Mouse (Mus musculus) embryonic stem cell, embryonic (primary cell): ENCODE data around the gene Slc35b2.

Experiments used
- CTCF ChIA-PET, 4 experiments: fragments of 300-600 bp in 2 of 4; fragments of 350-600 bp in 2 of 4; sonication (Branson Sonifier 250); formaldehyde crosslinking; loops; one replicate each; lab custom pipeline; 2022; ENCODE audit warnings: inconsistent platforms in 2 of 4; lab: Charles Lee
- POLR2A ChIA-PET, 4 experiments: fragments of 300-600 bp in 2 of 4; fragments of 350-600 bp in 2 of 4; sonication (Branson Sonifier 250); formaldehyde crosslinking; loops; one replicate each; lab custom pipeline; 2022; ENCODE audit warnings: antibody characterized with exemption in 4 of 4, inconsistent platforms in 1 of 4; lab: Charles Lee

Slc35b2 gene

GRCm38 (mm10) chr17:45563655-45564530, at the start of gene Slc35b2:
Gene Slc35b2 (plus strand): TSS chr17:45563874.
- POLR2A ChIA-PET: interaction anchor here (0.6 to 28.4 kb wide), 55 partner anchors 8 to 989 kb away, joined by 3 to 605 read pairs (median 4); partner anchors contain the start of genes Hsp90ab1 (in 4 of the 4), Aars2 (in 3 of the 4), Mymx (in 2 of the 4) and Nfkbie (in 2 of the 4)
- CTCF ChIA-PET: interaction anchor here (0.5 to 3.5 kb wide), 50 partner anchors 8 to 856 kb away, joined by 3 to 21 read pairs (median 5); partner anchors contain the start of genes Nfkbie (in 4 of the 4), Aars2 (in 2 of the 4), Spats1 (in 2 of the 4) and Hsp90ab1 (in 1 of the 4)

DNA sequence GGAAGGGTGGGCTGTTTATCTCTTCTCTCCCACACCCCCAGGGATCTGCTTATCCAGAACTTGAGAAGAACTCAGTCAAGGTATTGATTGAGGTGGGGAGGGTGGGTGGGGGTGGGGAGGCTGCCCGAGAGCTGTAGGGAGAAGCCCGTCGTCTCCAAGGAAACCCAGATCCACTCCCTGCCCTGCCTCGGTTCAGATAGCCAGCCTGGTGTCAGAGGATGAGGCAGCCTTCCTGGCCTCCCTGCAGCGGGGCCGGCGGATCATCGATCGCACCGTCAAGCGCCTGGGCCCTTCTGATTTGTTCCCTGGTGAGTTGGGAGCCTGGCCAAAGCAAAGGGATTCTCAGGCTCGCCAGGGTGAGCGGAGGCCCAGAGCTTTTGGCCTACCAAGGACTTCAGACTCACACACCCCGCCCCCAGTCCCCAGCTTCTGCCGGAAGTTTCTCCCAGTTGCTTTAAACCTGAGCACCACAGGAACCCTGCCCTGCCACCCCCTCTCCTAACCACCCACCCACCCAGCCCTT, 48.4 kb upstream of the Slc35b2 start:
- CTCF ChIA-PET: interaction anchor here in 3 of 4 experiments (0.6 to 5.6 kb wide), 26 partner anchors 8 to 455 kb away, joined by 3 to 52 read pairs (median 6); partner anchors contain the start of genes Aars2 (in 3 of the 3), Cdc5l (in 1 of the 3), Nfkbie (in 1 of the 3) and Slc35b2 (in 1 of the 3)
- POLR2A ChIA-PET: interaction anchor here (0.6 to 10.6 kb wide), 34 partner anchors 8 to 159 kb away, joined by 3 to 91 read pairs (median 4); partner anchors contain the start of genes Aars2 (in 4 of the 4), Hsp90ab1 (in 1 of the 4), Nfkbie (in 1 of the 4) and Slc35b2 (in 1 of the 4)

- CTCF ChIA-PET: interaction anchor here (0.5 to 5.6 kb wide), 64 partner anchors 9 to 454 kb away, joined by 3 to 52 read pairs (median 4); partner anchors contain the start of genes Aars2 (in 4 of the 4), Tmem151b (in 3 of the 4), Nfkbie (in 2 of the 4) and Slc35b2 (in 2 of the 4)
Observed at GRCm38 (mm10) chr17:45515806-45516205, 47.9 kb upstream of the Slc35b2 start.

DNA sequence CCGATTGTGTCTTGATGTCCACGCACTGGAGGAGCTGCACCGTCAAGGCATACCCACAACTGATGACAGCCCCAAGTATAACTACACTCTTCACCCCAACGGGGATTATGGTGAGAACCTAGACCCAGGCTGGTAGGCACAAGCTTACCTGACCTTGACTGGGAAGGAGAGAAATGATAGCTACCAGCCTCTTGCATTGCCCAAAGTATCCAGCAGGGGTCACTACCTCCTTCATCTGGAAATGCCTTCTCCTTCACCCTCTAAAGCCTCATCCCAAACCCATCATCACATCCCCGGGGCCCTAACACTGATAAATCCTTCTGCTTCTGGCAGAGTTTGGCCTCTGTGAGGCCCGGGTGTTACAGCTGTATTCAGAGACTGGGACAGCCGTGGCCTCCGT, 47.2 kb upstream of the Slc35b2 start:
- POLR2A ChIA-PET: interaction anchor here (0.5 to 10.6 kb wide), 39 partner anchors 9 to 644 kb away, joined by 3 to 91 read pairs (median 5); partner anchors contain the start of genes Aars2 (in 4 of the 4), Hsp90ab1 (in 3 of the 4), Cdc5l (in 1 of the 4) and Gtpbp2 (in 1 of the 4)
- CTCF ChIA-PET: interaction anchor here (0.5 to 5.6 kb wide), 66 partner anchors 9 to 1603 kb away, joined by 3 to 52 read pairs (median 4); partner anchors contain the start of genes Aars2 (in 4 of the 4), Tmem151b (in 3 of the 4), Nfkbie (in 2 of the 4) and Slc35b2 (in 2 of the 4)

More at GRCm38 (mm10) chr17:45515806-45516205, 47.9 kb upstream of the Slc35b2 start:
- POLR2A ChIA-PET: interaction anchor here (0.5 to 10.6 kb wide), 49 partner anchors 8 to 644 kb away, joined by 3 to 91 read pairs (median 5); partner anchors contain the start of genes Aars2 (in 4 of the 4), Hsp90ab1 (in 3 of the 4), Tmem151b (in 2 of the 4) and Cdc5l (in 1 of the 4)

GRCm38 (mm10) chr17:45517135-45517534, 46.5 kb upstream of the Slc35b2 start:
- ChIA-PET POLR2A (interaction anchor here (0.6 to 10.6 kb wide), 26 partner anchors 9 to 82 kb away, joined by 3 to 91 read pairs (median 5); partner anchors contain the start of genes Aars2 (in 2 of the 4), Hsp90ab1 (in 2 of the 4), Nfkbie (in 1 of the 4) and Slc29a1 (in 1 of the 4)), CTCF (interaction anchor here (0.6 to 5.6 kb wide), 45 partner anchors 9 to 168 kb away, joined by 3 to 52 read pairs (median 6); partner anchors contain the start of genes Aars2 (in 3 of the 4), Spats1 (in 2 of the 4), Tmem151b (in 2 of the 4) and Slc35b2 (in 1 of the 4))

GRCm38 (mm10) chr17:45517549-45518215, 46.0 kb upstream of the Slc35b2 start:
- POLR2A ChIA-PET: interaction anchor here in 3 of 4 experiments (0.6 to 10.6 kb wide), 22 partner anchors 9 to 82 kb away, joined by 3 to 91 read pairs (median 4); partner anchors contain the start of genes Aars2 (in 2 of the 3), Slc29a1 (in 1 of the 3) and Tmem151b (in 1 of the 3)
- CTCF ChIA-PET: interaction anchor here (0.6 to 5.6 kb wide), 28 partner anchors 9 to 822 kb away, joined by 3 to 41 read pairs (median 6); partner anchors contain the start of genes Tmem151b (in 2 of the 4), Aars2 (in 1 of the 4), Slc35b2 (in 1 of the 4) and Spats1 (in 1 of the 4)

DNA sequence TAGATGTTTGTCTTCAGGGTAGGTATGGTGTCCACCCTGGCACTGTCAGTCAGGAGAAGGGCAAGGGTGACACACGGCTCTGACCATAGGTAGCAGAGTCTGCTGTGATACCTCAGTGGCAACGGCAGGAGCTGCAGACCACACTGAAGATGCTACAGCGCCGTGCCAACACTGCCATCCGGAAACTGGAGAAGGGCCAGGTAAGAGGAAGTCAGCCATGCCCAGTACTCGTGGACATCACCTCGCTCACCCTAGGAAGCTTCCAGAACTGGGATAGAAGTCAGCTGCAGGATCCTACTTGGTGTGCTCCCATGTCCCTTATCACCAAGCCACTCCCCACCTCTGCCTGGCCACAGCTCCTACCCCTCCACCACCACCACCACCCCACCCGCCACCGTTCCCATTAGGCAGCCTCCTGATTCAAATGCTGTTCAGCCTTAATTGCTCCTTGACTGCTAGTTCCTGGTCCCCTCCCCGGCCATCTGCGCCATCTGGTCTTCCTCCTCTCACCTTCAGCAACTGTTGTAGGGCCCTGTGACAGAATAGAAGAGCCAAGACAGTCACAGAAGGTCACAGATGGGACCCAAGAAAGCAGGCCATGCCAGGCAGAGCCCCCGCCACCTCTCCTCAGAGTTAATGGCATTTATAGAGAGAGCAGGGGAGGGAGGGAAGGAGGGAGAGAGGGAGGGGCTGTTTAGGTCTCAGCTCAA, 44.8 kb upstream of the Slc35b2 start:
- ChIA-PET CTCF (interaction anchor here (0.6 to 5.6 kb wide), 10 partner anchors 10 to 144 kb away, joined by 3 to 41 read pairs (median 4); partner anchors contain the start of genes Aars2 (in 2 of the 4) and Tmem151b (in 1 of the 4)), POLR2A (interaction anchor here in 3 of 4 experiments (0.7 to 10.6 kb wide), 29 partner anchors 7 to 258 kb away, joined by 3 to 91 read pairs (median 4); partner anchors contain the start of genes Aars2 (in 2 of the 3), Nfkbie (in 1 of the 3), Slc29a1 (in 1 of the 3) and Slc35b2 (in 1 of the 3))

DNA sequence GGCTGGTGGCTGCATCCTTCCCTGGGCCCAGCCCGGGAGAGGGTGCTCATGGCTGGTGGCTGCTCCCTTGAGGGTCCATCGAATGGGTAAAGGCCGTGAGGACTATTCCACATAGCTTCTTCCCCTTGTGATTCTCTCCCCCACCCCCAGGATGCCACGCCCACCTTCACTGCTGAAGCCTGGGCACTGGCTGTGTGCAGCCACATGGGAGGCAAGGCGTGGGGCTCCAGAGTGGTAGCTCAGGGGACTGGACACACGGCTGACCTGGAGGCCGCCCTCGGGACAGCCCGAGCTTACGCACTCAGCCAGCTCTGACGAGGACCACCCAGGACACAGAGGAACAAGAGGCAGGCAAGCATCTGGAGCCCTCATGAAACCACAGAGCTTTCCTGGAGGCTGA, 43.5 kb upstream of the Slc35b2 start:
- ChIA-PET POLR2A (interaction anchor here in 3 of 4 experiments (0.6 to 10.6 kb wide), 12 partner anchors 13 to 65 kb away, joined by 3 to 91 read pairs (median 4); partner anchors contain the start of genes Aars2 (in 2 of the 3) and Slc35b2 (in 1 of the 3)), CTCF (interaction anchor here in 1 of 4 experiments (0.9 to 2.0 kb wide), 5 partner anchors 14 to 58 kb away, joined by 4 to 7 read pairs (median 4); partner anchors contain the start of genes Aars2 and Nfkbie)

- ChIA-PET CTCF (interaction anchor here (0.5 to 3.4 kb wide), 14 partner anchors 9 to 140 kb away, joined by 3 to 13 read pairs (median 4); partner anchors contain the start of genes Aars2 (in 3 of the 4) and Nfkbie (in 1 of the 4)), POLR2A (interaction anchor here (0.8 to 10.6 kb wide), 30 partner anchors 9 to 129 kb away, joined by 3 to 91 read pairs (median 4); partner anchors contain the start of genes Aars2 (in 3 of the 4), Cdc5l (in 1 of the 4), Hsp90ab1 (in 1 of the 4) and Nfkbie (in 1 of the 4))
Observed at GRCm38 (mm10) chr17:45523263-45523662, 40.4 kb upstream of the Slc35b2 start, which contains the start of gene Tcte1. Gene Tcte1 (plus strand): TSS chr17:45523434.

DNA sequence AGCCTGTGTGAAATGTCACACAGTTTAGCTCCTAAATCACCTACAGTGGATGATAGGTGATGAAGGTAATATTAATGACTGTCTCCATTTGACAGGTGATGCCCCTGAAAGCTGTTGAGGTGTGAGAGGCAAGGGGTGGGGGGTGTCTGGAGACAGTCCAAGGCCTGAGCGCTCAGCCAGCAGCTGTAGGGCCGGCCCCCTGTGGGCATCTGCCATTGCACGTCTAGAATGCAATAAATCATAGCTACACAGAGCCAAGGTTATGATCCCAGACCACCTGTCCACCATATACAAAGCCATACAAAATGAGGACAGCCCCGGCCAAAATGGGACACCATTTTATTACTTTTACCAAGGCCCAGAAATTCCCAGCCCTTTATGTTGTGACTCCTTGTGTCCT, 38.7 kb upstream of the Slc35b2 start:
- ChIA-PET POLR2A (interaction anchor here in 2 of 4 experiments (0.8 to 10.6 kb wide), 11 partner anchors 8 to 44 kb away, joined by 3 to 80 read pairs (median 11); partner anchors contain the start of genes Aars2 (in 2 of the 2) and Slc35b2 (in 1 of the 2)), CTCF (interaction anchor here in 2 of 4 experiments (2.9 to 3.4 kb wide), 2 partner anchors 8 to 17 kb away, joined by 12 to 13 read pairs; partner anchors contain the start of gene Aars2 (in 1 of the 2))

DNA sequence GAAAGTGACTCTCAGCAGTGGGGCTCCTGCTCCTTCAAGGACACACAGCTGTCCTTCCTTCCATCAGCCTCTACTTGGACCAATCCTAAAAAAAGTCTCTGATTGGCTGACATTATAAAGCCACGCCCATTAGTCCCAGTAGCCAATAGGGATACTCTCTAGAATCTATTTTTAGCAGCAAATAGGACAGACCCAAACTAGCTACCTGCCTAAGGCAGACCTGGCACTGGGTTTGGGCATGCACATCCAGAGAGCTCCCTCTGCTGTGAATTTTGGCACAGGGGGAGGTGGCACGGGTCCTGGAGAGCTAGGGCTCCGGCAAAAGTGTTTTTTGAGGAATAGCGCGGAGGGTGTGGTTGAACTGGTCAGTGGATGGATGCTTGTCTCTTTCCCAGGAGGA, 37.1 kb upstream of the Slc35b2 start:
- CTCF ChIA-PET: interaction anchor here (0.5 to 2.9 kb wide), 26 partner anchors 10 to 1364 kb away, joined by 3 to 39 read pairs (median 4); partner anchors contain the start of genes Aars2 (in 3 of the 4), Slc35b2 (in 2 of the 4), Cnpy3 (in 1 of the 4) and Nfkbie (in 1 of the 4)
- POLR2A ChIA-PET: interaction anchor here (0.6 to 4.0 kb wide), 46 partner anchors 8 to 1138 kb away, joined by 3 to 40 read pairs (median 4); partner anchors contain the start of genes Aars2 (in 3 of the 4), Hsp90ab1 (in 2 of the 4), Slc35b2 (in 2 of the 4) and Cdc5l (in 1 of the 4)

- POLR2A ChIA-PET: interaction anchor here in 3 of 4 experiments (0.9 to 2.2 kb wide), 13 partner anchors 9 to 61 kb away, joined by 3 to 8 read pairs (median 4); partner anchors contain the start of gene Aars2 (in 1 of the 3)
Observed at GRCm38 (mm10) chr17:45530346-45530782, 33.3 kb upstream of the Slc35b2 start.

DNA sequence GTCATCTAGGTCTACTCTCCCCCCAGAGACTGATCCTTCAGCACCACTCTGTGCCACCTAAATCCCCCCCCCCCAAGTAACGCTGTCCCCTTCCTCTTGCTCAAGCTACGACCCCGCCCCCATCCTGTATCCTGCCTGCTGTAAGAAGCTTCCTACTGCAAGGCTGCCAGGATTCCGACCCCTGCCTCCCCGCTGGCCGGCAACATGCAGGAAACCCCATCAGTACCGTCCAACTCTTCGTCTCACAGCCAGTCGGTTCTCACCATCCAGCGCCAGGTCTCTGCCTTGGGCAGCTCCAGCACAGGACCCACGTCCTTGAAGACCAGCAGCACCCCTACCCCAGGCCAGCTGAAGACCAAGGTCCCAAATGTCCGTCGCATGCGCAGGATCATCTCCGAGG, 30.8 kb upstream of the Slc35b2 start:
- CTCF ChIA-PET: interaction anchor here in 3 of 4 experiments (0.6 to 2.1 kb wide), 5 partner anchors 10 to 744 kb away, joined by 3 to 10 read pairs (median 7); partner anchors contain the start of gene Tcte1 (in 1 of the 3)

More at GRCm38 (mm10) chr17:45530346-45530782, 33.3 kb upstream of the Slc35b2 start:
- CTCF ChIA-PET: interaction anchor here (1.0 to 3.1 kb wide), 8 partner anchors 13 to 54 kb away, joined by 3 to 15 read pairs (median 3); partner anchors contain the start of genes Aars2 (in 2 of the 4) and Slc35b2 (in 1 of the 4)

More for the DNA sequence above, 30.8 kb upstream of the Slc35b2 start:
- POLR2A ChIA-PET: interaction anchor here in 3 of 4 experiments (0.6 to 1.4 kb wide), 9 partner anchors 9 to 154 kb away, joined by 3 to 8 read pairs (median 3); partner anchors contain the start of genes Aars2 (in 2 of the 3), Tcte1 (in 1 of the 3) and Tmem63b (in 1 of the 3)
